Mouse (Mus musculus) heart, postnatal 0 days (tissue): ENCODE data around the gene Ssc5d.

Experiments
- CTCF ChIP-seq: IDR thresholded peaks from 2 replicates; pipeline ENCODE4 v1.5.1; 2016; ENCODE audit warnings: antibody characterized with exemption, control low read depth, low read depth
- EP300 ChIP-seq: IDR thresholded peaks from 2 replicates; pipeline ENCODE4 v1.6.1; 2016; ENCODE audit warnings: antibody characterized with exemption, low read depth

GRCm38 (mm10) chr7:4900523-4900851, 25.1 kb upstream of the Ssc5d start:
- no peak for TF ChIP-seq CTCF
- TF ChIP-seq EP300, result no peak
